Mouse (Mus musculus): ENCODE data around the gene Zfp316. TPM values are rescaled to one million over a fixed set of nuclear protein-coding genes. Genes with fewer than 3 reads are reported as not detected.

Gene Zfp316
- total RNA-seq, 1 experiment = 1.6 TPM

GRCm38 (mm10) chr5:143298391-143298790, 28.6 kb upstream of the Zfp316 start:
- H3K4me1 ChIP-seq (ENCODE audit: control insufficient read depth in 2 of 2, insufficient read depth in 2 of 2, low read length in 2 of 2, poor library complexity in 1 of 2) = peaks cover 2 to 3% of the 10 kb centered on the region in 2 experiments; a peak in 2 of 4 replicates
- no peak for DNase-seq (ENCODE audit: low read depth, low spot score)
- H3K4me3 ChIP-seq (ENCODE audit: insufficient read depth in 1 of 2, low read depth in 1 of 2, low read length in 2 of 2, poor library complexity in 1 of 2, severe bottlenecking in 1 of 2) = no peak overlapping the region
- no peak for TF ChIP-seq HCFC1 (IDR thresholded peaks at IDR 0.05; ENCODE audit: borderline replicate concordance, insufficient read depth, low read length)
- TF ChIP-seq CHD2 (IDR thresholded peaks at IDR 0.05; ENCODE audit: low read depth, low read length) = no peak
- no peak for TF ChIP-seq MAFK (IDR thresholded peaks at IDR 0.05; ENCODE audit: insufficient read depth, low read depth, low read length)
- TF ChIP-seq ZNF384 (IDR thresholded peaks at IDR 0.05; ENCODE audit: low read depth, low read length) = no peak
- TF ChIP-seq ZC3H11A (IDR thresholded peaks at IDR 0.05; ENCODE audit: borderline replicate concordance, low read depth, low read length) = no peak
- no peak overlapping the region for H3K9ac ChIP-seq (ENCODE audit: insufficient read depth, low read depth, low read length, poor library complexity, severe bottlenecking)
- no peak overlapping the region for H3K27ac ChIP-seq (ENCODE audit: insufficient read depth, low read depth, low read length, poor library complexity, severe bottlenecking)
- in situ Hi-C loops (cut with MboI; ENCODE audit: low sequenced_read_pairs in 2 of 2, unreplicated experiment in 2 of 2) = no loop called here
- peaks cover 11% of the 10 kb centered on the region for H3K36me3 ChIP-seq (ENCODE audit: control insufficient read depth, insufficient read depth, low read length, poor library complexity, severe bottlenecking)
- no peaks in the 10 kb centered on the region for H3K9me3 ChIP-seq (ENCODE audit: control insufficient read depth, insufficient read depth, low read depth, low read length)

- no peak overlapping the region for H3K9ac ChIP-seq (ENCODE audit: insufficient read depth, low read depth, low read length, poor library complexity, severe bottlenecking)
- no peak overlapping the region for H3K4me3 ChIP-seq (ENCODE audit: insufficient read depth in 1 of 2, low read depth in 1 of 2, low read length in 2 of 2, poor library complexity in 1 of 2, severe bottlenecking in 1 of 2)
- H3K27ac ChIP-seq (ENCODE audit: insufficient read depth, low read depth, low read length, poor library complexity, severe bottlenecking) = no peak overlapping the region
- in situ Hi-C loops (cut with MboI; ENCODE audit: low sequenced_read_pairs in 2 of 2, unreplicated experiment in 2 of 2) = no loop called here
- no peaks in the 10 kb centered on the region for H3K9me3 ChIP-seq (ENCODE audit: control insufficient read depth, insufficient read depth, low read depth, low read length)
- no peak for TF ChIP-seq HCFC1 (IDR thresholded peaks at IDR 0.05; ENCODE audit: borderline replicate concordance, insufficient read depth, low read length)
- no peak for TF ChIP-seq ZNF384 (IDR thresholded peaks at IDR 0.05; ENCODE audit: low read depth, low read length)
- no peak for TF ChIP-seq MAFK (IDR thresholded peaks at IDR 0.05; ENCODE audit: insufficient read depth, low read depth, low read length)
- no peak for TF ChIP-seq CHD2 (IDR thresholded peaks at IDR 0.05; ENCODE audit: low read depth, low read length)
- TF ChIP-seq ZC3H11A (IDR thresholded peaks at IDR 0.05; ENCODE audit: borderline replicate concordance, low read depth, low read length) = no peak
- H3K4me1 ChIP-seq (ENCODE audit: control insufficient read depth in 2 of 2, insufficient read depth in 2 of 2, low read length in 2 of 2, poor library complexity in 1 of 2) = peaks cover 2 to 3% of the 10 kb centered on the region in 2 experiments; a peak in 2 of 4 replicates
- DNase-seq (ENCODE audit: low read depth, low spot score) = no peak
- peaks cover 9% of the 10 kb centered on the region for H3K36me3 ChIP-seq (ENCODE audit: control insufficient read depth, insufficient read depth, low read length, poor library complexity, severe bottlenecking)
These were observed 28.2 kb upstream of the Zfp316 start for GRCm38 (mm10) chr5:143297986-143298385.

- Histone ChIP-seq H3K4me1 (ENCODE audit: control insufficient read depth in 2 of 2, insufficient read depth in 2 of 2, low read length in 2 of 2, poor library complexity in 1 of 2) (peaks cover 2 to 3% of the 10 kb centered on the region in 2 experiments; a peak in 2 of 4 replicates), H3K4me3 (ENCODE audit: insufficient read depth in 1 of 2, low read depth in 1 of 2, low read length in 2 of 2, poor library complexity in 1 of 2, severe bottlenecking in 1 of 2) (no peak overlapping the region), H3K36me3 (ENCODE audit: control insufficient read depth, insufficient read depth, low read length, poor library complexity, severe bottlenecking) (no peaks in the 10 kb centered on the region), H3K27ac (ENCODE audit: insufficient read depth, low read depth, low read length, poor library complexity, severe bottlenecking) (no peak overlapping the region), H3K9me3 (ENCODE audit: control insufficient read depth, insufficient read depth, low read depth, low read length) (no peaks in the 10 kb centered on the region), H3K9ac (ENCODE audit: insufficient read depth, low read depth, low read length, poor library complexity, severe bottlenecking) (no peak overlapping the region)
- no peak for DNase-seq (ENCODE audit: low read depth, low spot score)
- TF ChIP-seq HCFC1 (IDR thresholded peaks at IDR 0.05; ENCODE audit: borderline replicate concordance, insufficient read depth, low read length) = no peak
- no peak for TF ChIP-seq CHD2 (IDR thresholded peaks at IDR 0.05; ENCODE audit: low read depth, low read length)
- TF ChIP-seq MAFK (IDR thresholded peaks at IDR 0.05; ENCODE audit: insufficient read depth, low read depth, low read length) = no peak
- TF ChIP-seq ZC3H11A (IDR thresholded peaks at IDR 0.05; ENCODE audit: borderline replicate concordance, low read depth, low read length) = no peak
- TF ChIP-seq ZNF384 (IDR thresholded peaks at IDR 0.05; ENCODE audit: low read depth, low read length) = no peak
- in situ Hi-C loops (cut with MboI; ENCODE audit: low sequenced_read_pairs in 2 of 2, unreplicated experiment in 2 of 2) = no loop called here
These were observed 25.5 kb upstream of the Zfp316 start for GRCm38 (mm10) chr5:143295330-143295729.

- no peak overlapping the region for H3K4me3 ChIP-seq (ENCODE audit: insufficient read depth in 1 of 2, low read depth in 1 of 2, low read length in 2 of 2, poor library complexity in 1 of 2, severe bottlenecking in 1 of 2)
- in situ Hi-C loops (cut with MboI; ENCODE audit: low sequenced_read_pairs in 2 of 2, unreplicated experiment in 2 of 2) = no loop called here
These were observed 25.0 kb upstream of the Zfp316 start for GRCm38 (mm10) chr5:143294862-143295261.

GRCm38 (mm10) chr5:143293404-143293803, 23.6 kb upstream of the Zfp316 start, which contains the start of gene Zfp853:
Gene Zfp853 (minus strand): TSS chr5:143293623.
- in situ Hi-C loops (cut with MboI; ENCODE audit: low sequenced_read_pairs in 2 of 2, unreplicated experiment in 2 of 2) = no loop called here
- no peak for DNase-seq (ENCODE audit: low read depth, low spot score)
- H3K9ac ChIP-seq (ENCODE audit: insufficient read depth, low read depth, low read length, poor library complexity, severe bottlenecking) = peak within 1 kb of the TSS; percentile 61; the same call in 1 of the 2 replicates

More at GRCm38 (mm10) chr5:143294862-143295261, 25.0 kb upstream of the Zfp316 start:
- Histone ChIP-seq H3K36me3 (ENCODE audit: control insufficient read depth, insufficient read depth, low read length, poor library complexity, severe bottlenecking) (no peaks in the 10 kb centered on the region), H3K4me1 (ENCODE audit: control insufficient read depth in 2 of 2, insufficient read depth in 2 of 2, low read length in 2 of 2, poor library complexity in 1 of 2) (peaks cover 2 to 3% of the 10 kb centered on the region in 2 experiments; a peak in 2 of 4 replicates), H3K27ac (ENCODE audit: insufficient read depth, low read depth, low read length, poor library complexity, severe bottlenecking) (no peak overlapping the region), H3K9me3 (ENCODE audit: control insufficient read depth, insufficient read depth, low read depth, low read length) (no peaks in the 10 kb centered on the region), H3K9ac (ENCODE audit: insufficient read depth, low read depth, low read length, poor library complexity, severe bottlenecking) (no peak overlapping the region)
- no peak for DNase-seq (ENCODE audit: low read depth, low spot score)
- TF ChIP-seq ZNF384 (IDR thresholded peaks at IDR 0.05; ENCODE audit: low read depth, low read length) (no peak), HCFC1 (IDR thresholded peaks at IDR 0.05; ENCODE audit: borderline replicate concordance, insufficient read depth, low read length) (no peak)

More at GRCm38 (mm10) chr5:143293404-143293803, 23.6 kb upstream of the Zfp316 start, which contains the start of gene Zfp853:
- peak within 1 kb of the TSS; percentile 61 to 62 for H3K4me3 ChIP-seq (ENCODE audit: insufficient read depth in 1 of 2, low read depth in 1 of 2, low read length in 2 of 2, poor library complexity in 1 of 2, severe bottlenecking in 1 of 2)
- peaks cover 2 to 3% of the 10 kb centered on the region in 2 experiments; a peak in 2 of 4 replicates for H3K4me1 ChIP-seq (ENCODE audit: control insufficient read depth in 2 of 2, insufficient read depth in 2 of 2, low read length in 2 of 2, poor library complexity in 1 of 2)
- no peaks in the 10 kb centered on the region for H3K36me3 ChIP-seq (ENCODE audit: control insufficient read depth, insufficient read depth, low read length, poor library complexity, severe bottlenecking)
- no peak within 1 kb of the TSS for H3K27ac ChIP-seq (ENCODE audit: insufficient read depth, low read depth, low read length, poor library complexity, severe bottlenecking)
- TF ChIP-seq ZNF384 (IDR thresholded peaks at IDR 0.05; ENCODE audit: low read depth, low read length) (no peak), ZC3H11A (IDR thresholded peaks at IDR 0.05; ENCODE audit: borderline replicate concordance, low read depth, low read length) (no peak), MAFK (IDR thresholded peaks at IDR 0.05; ENCODE audit: insufficient read depth, low read depth, low read length) (no peak), HCFC1 (IDR thresholded peaks at IDR 0.05; ENCODE audit: borderline replicate concordance, insufficient read depth, low read length) (no peak), CHD2 (IDR thresholded peaks at IDR 0.05; ENCODE audit: low read depth, low read length) (no peak)
- no peaks in the 10 kb centered on the region for H3K9me3 ChIP-seq (ENCODE audit: control insufficient read depth, insufficient read depth, low read depth, low read length)
